Mouse (Mus musculus): Measurements from ENCODE around the gene Htr7.

GRCm38 (mm10) chr19:36014836-36015235 is 42.5 kb downstream of the Htr7 start:
- TF ChIP-seq POLR2A (IDR thresholded peaks at IDR 0.05; ENCODE audit: low read depth, low read length) (no peak), CTCF (IDR thresholded peaks at IDR 0.05; ENCODE audit: borderline replicate concordance, insufficient read depth, low read length) (no peak)

All from embryonic fibroblast, embryonic 13.5 days (primary cell).